Mouse (Mus musculus): Measurements from ENCODE around the gene Emp2.

DNA sequence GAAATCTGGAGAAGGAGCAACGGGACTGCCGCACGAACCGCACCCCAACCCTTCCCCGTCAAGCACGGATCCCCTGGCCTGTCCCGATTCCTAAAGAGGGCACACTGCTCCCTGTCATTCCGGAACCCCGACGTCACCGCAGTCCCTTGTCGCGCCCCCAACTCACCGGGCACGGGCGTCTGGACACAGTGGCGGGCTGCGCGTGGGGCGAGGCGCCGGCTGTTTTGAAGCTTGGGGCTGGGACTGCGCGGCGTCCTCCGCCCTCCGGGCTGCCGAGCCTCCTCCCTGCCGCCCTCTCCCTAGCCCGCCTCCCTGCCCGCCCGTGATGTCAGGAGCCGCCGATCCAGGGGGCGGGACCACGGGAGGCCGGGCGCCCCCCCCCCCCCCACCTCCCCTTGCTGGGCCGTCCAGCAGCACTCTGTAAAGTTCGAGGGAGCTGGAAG, at the start of gene Emp2:
- TF ChIP-seq POLR2A (IDR thresholded peaks at IDR 0.05; ENCODE audit: low read depth, low read length) (no peak), CTCF (conservative IDR thresholded peaks at IDR 0.05; ENCODE audit: insufficient read depth, insufficient read length, low read depth, low read length) (no peak)
